In the genomic region with DNA sequence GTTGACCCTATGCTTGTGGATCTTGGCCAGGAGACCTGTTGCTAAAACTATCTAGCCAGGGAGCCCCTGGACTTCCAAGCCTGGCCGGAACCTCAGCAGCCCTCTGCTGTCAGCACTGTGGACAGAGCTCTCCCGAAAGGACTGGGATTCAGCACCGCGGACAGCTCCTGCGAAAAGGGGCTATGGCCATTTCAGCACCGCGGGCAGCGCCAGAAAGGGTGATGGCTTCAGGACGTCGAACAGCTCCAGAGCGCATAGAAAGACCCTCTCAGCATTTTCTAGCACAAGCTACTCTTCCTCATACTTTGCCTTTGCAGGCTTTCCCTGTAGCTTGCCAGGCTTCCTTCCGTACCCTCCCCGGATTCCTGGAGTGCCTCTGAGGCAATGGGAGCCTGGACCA, we compare ENCODE assay signal across 8 mouse cellular contexts. TPM values are rescaled to one million over a fixed set of nuclear protein-coding genes. Genes with fewer than 3 reads are reported as not detected.
DNase-seq lines count a peak whose midpoint lies in the region.

No protein-coding gene starts in this region.

- no peak overlapping the region for H3K4me3 ChIP-seq in heart, embryonic 10.5 days

- H3K27ac ChIP-seq in heart, embryonic 10.5 days = no peak overlapping the region

- peaks cover 46% of the 10 kb centered on the region for H3K4me1 ChIP-seq in heart, embryonic 10.5 days

- peaks cover 66% of the 10 kb centered on the region for H3K27me3 ChIP-seq in heart, embryonic 10.5 days (ENCODE audit: insufficient read depth, poor library complexity, severe bottlenecking)

- 4% methylated on average over 13 of the region's 13 CpGs for WGBS in heart, embryonic 10.5 days

- no peaks in the 10 kb centered on the region for H3K9me3 ChIP-seq in heart, embryonic 10.5 days

- H3K36me3 ChIP-seq in heart, embryonic 10.5 days = peaks cover 11% of the 10 kb centered on the region; the same call in 1 of the 2 replicates

- DNase-seq in A20 (ENCODE audit: low read depth, low spot score) (peak; percentile 78), R1 (ENCODE audit: low read depth, low spot score) (peak; percentile 90)
- peak; percentile 95 for DNase-seq in embryo, embryonic 11 days
- peak; percentile 93 for DNase-seq in heart, embryonic 10.5 days (ENCODE audit: low spot score)
- peak; percentile 81 to 97 for DNase-seq in kidney, postnatal 36 days
- peak; percentile 91 for DNase-seq in lung, postnatal 36 days
- DNase-seq in retina, postnatal 1 day = peak; percentile 87
- peak; percentile 86 to 91 for DNase-seq in urinary bladder, postnatal 36 days (ENCODE audit: low spot score in 2 of 2)

RNA-seq across cellular contexts. Expression of gene Npas4, which starts 1.1 kb away (rescaled TPM):
- 0.24 and 0.34 TPM in 2 replicates for polyA plus RNA-seq in heart, embryonic 10.5 days (2016; fragmentation: Nextera tagmentation; extraction: Ambion mirVana)

RNA-seq across cellular contexts. Expression of gene Mrpl11, which starts 27.1 kb away (rescaled TPM):
- polyA plus RNA-seq in heart, embryonic 10.5 days (2016; fragmentation: Nextera tagmentation; extraction: Ambion mirVana) = 128 and 142 TPM in 2 replicates

RNA-seq across cellular contexts. Expression of gene Slc29a2, which starts 34.6 kb away (rescaled TPM):
- polyA plus RNA-seq in heart, embryonic 10.5 days (2016; fragmentation: Nextera tagmentation; extraction: Ambion mirVana) = 7.6 and 12.0 TPM in 2 replicates

RNA-seq across cellular contexts. Expression of gene Peli3, which starts 46.1 kb away (rescaled TPM):
- 0.32 and 1.0 TPM in 2 replicates for polyA plus RNA-seq in heart, embryonic 10.5 days (2016; fragmentation: Nextera tagmentation; extraction: Ambion mirVana)

RNA-seq across cellular contexts. Expression of gene B4gat1, which starts 49.6 kb away (rescaled TPM):
- polyA plus RNA-seq in heart, embryonic 10.5 days (2016; fragmentation: Nextera tagmentation; extraction: Ambion mirVana) = 42.8 and 47.8 TPM in 2 replicates
